Mouse (Mus musculus) intestine, embryonic 16.5 days (tissue): Measurements from ENCODE around the gene Per1. TPM values are rescaled to one million over a fixed set of nuclear protein-coding genes. Genes with fewer than 3 reads are reported as not detected.
A peak's percentile ranks its signal among the peaks of the same experiment; 100 is the strongest.

Experiments
- ATAC-seq: fragments of 200-750 bp; cut with Nextera tagmentation; 2 replicates; pipeline ENCODE4 v1.8.0; 2017; ENCODE audit warnings: moderate TSS enrichment, moderate library complexity
- H3K27ac ChIP-seq: fragments of 300-500 bp; sonication (generic); 2 replicates; pipeline ENCODE4 v1.5.1; 2014; ENCODE audit warnings: mild to moderate bottlenecking, low read length
- H3K27me3 ChIP-seq: fragments of 300-500 bp; sonication (generic); replicated peaks from 2 replicates; pipeline ENCODE4 v1.6.1; 2014; ENCODE audit warnings: low read length, control low read depth, mixed read lengths; ENCODE audit not compliant: control insufficient read depth, insufficient read depth
- H3K36me3 ChIP-seq: fragments of 300-500 bp; sonication (generic); 2 replicates; pipeline ENCODE4 v1.6.1; 2014; ENCODE audit warnings: low read length, control low read depth; ENCODE audit not compliant: control insufficient read depth, insufficient read depth
- H3K4me1 ChIP-seq: fragments of 300-500 bp; sonication (generic); 2 replicates; pipeline ENCODE4 v1.6.1; 2014; ENCODE audit warnings: low read length, control low read depth, mixed read lengths; ENCODE audit not compliant: control insufficient read depth, insufficient read depth
- H3K4me2 ChIP-seq: fragments of 300-500 bp; sonication (generic); 2 replicates; pipeline ENCODE4 v1.6.1; 2014; ENCODE audit warnings: low read depth, low read length, control low read depth
- H3K4me3 ChIP-seq: fragments of 300-500 bp; sonication (generic); 2 replicates; pipeline ENCODE4 v1.5.1; 2014; ENCODE audit warnings: mild to moderate bottlenecking, low read length
- H3K9ac ChIP-seq: fragments of 300-500 bp; sonication (generic); 2 replicates; pipeline ENCODE4 v1.6.1; 2014; ENCODE audit warnings: low read depth, low read length
- H3K9me3 ChIP-seq: fragments of 300-500 bp; sonication (generic); 2 replicates; pipeline ENCODE4 v1.6.1; 2016; ENCODE audit warnings: low read length, control low read depth; ENCODE audit not compliant: control insufficient read depth
- WGBS: fragments of 180-500 bp; shearing (Covaris S2); extraction: QIAGEN DNeasy Blood & Tissue Kit; methylation state at CpG from one replicate; pipeline ENCODE4 v1.1.7; 2014; 5-methylcytosine and 5-hydroxymethylcytosine counted together
- polyA plus RNA-seq: library from polyadenylated mRNA; unstranded; fragments of >200 nt; fragmentation: Nextera tagmentation; extraction: Ambion mirVana; gene quantifications from 2 replicates; pipeline ENCODE4 v1.2.1, GENCODE M21; 2015

Per1 gene
- polyA plus RNA-seq, 1 experiment from 2014 or later, result 13.6 TPM

GRCm38 (mm10) chr11:69095511-69096231, 654 bp downstream of the Per1 start:
- 3% methylated on average over 27 of the region's 27 CpGs for WGBS

GRCm38 (mm10) chr11:69096360-69096986, 1.5 kb downstream of the Per1 start:
- H3K27me3 ChIP-seq, result no peaks in the 10 kb centered on the region
- peaks cover 2% of the 10 kb centered on the region for H3K36me3 ChIP-seq
- peak overlapping the region; percentile 84 for H3K4me3 ChIP-seq
- peak overlapping the region; percentile 89 for H3K9ac ChIP-seq
- H3K4me1 ChIP-seq, result peaks cover 41% of the 10 kb centered on the region
- peak overlapping the region; percentile 90 for H3K4me2 ChIP-seq
- ATAC-seq, result peak; percentile 14
- peak overlapping the region; percentile 99 for H3K27ac ChIP-seq
- no peaks in the 10 kb centered on the region for H3K9me3 ChIP-seq
- WGBS, result 10% methylated on average over 9 of the region's 9 CpGs

More at GRCm38 (mm10) chr11:69095511-69096231, 654 bp downstream of the Per1 start:
- peak overlapping the region; percentile 99 for H3K27ac ChIP-seq
- H3K9me3 ChIP-seq, result no peaks in the 10 kb centered on the region
- H3K4me3 ChIP-seq, result peak overlapping the region; percentile 84
- H3K4me1 ChIP-seq, result peaks cover 47% of the 10 kb centered on the region
- peak overlapping the region; percentile 89 for H3K9ac ChIP-seq
- peaks cover 2% of the 10 kb centered on the region; the same call in 1 of the 2 replicates for H3K36me3 ChIP-seq
- ATAC-seq, result no peak
- peak overlapping the region; percentile 90 for H3K4me2 ChIP-seq
- H3K27me3 ChIP-seq, result no peaks in the 10 kb centered on the region

- H3K27ac ChIP-seq, result peak overlapping the region; percentile 99
- H3K27me3 ChIP-seq, result no peaks in the 10 kb centered on the region
- H3K4me2 ChIP-seq, result peak overlapping the region; percentile 90
- peaks cover 9% of the 10 kb centered on the region for H3K36me3 ChIP-seq
- WGBS, result 3% methylated on average over 29 of the region's 29 CpGs
- peak overlapping the region; percentile 84 for H3K4me3 ChIP-seq
- H3K9ac ChIP-seq, result peak overlapping the region; percentile 89
- peaks cover 36% of the 10 kb centered on the region for H3K4me1 ChIP-seq
- peak; percentile 63 for ATAC-seq
- no peaks in the 10 kb centered on the region for H3K9me3 ChIP-seq
Measured at GRCm38 (mm10) chr11:69096987-69097900, 2.2 kb downstream of the Per1 start.

GRCm38 (mm10) chr11:69098039-69098761, 3.2 kb downstream of the Per1 start:
- Histone ChIP-seq H3K36me3 (peaks cover 15% of the 10 kb centered on the region), H3K9me3 (no peaks in the 10 kb centered on the region), H3K4me2 (peak overlapping the region; percentile 90), H3K27me3 (no peaks in the 10 kb centered on the region), H3K27ac (peak overlapping the region; percentile 99), H3K4me3 (peak overlapping the region; percentile 84), H3K9ac (peak overlapping the region; percentile 89), H3K4me1 (peaks cover 33% of the 10 kb centered on the region)
- 22% methylated on average over 8 of the region's 8 CpGs for WGBS
- ATAC-seq, result no peak

- Histone ChIP-seq H3K4me2 (peak overlapping the region; percentile 90), H3K9ac (peak overlapping the region; percentile 89), H3K4me1 (peaks cover 33% of the 10 kb centered on the region), H3K36me3 (peaks cover 20% of the 10 kb centered on the region), H3K27me3 (no peaks in the 10 kb centered on the region), H3K27ac (peak overlapping the region; percentile 99), H3K4me3 (peak overlapping the region; percentile 61), H3K9me3 (no peaks in the 10 kb centered on the region)
- WGBS, result under 1% methylated on average over 19 of the region's 19 CpGs
- ATAC-seq, result peak; percentile 24
Measured at GRCm38 (mm10) chr11:69098762-69099091, 3.7 kb downstream of the Per1 start.

GRCm38 (mm10) chr11:69099177-69099914, 4.3 kb downstream of the Per1 start:
- no peak for ATAC-seq
- peak overlapping the region; percentile 99 for H3K27ac ChIP-seq
- WGBS, result under 1% methylated on average over 22 of the region's 22 CpGs
- no peaks in the 10 kb centered on the region for H3K27me3 ChIP-seq
- peak overlapping the region; percentile 90 for H3K4me2 ChIP-seq
- peak overlapping the region; percentile 61 for H3K4me3 ChIP-seq
- H3K36me3 ChIP-seq, result peaks cover 25% of the 10 kb centered on the region
- H3K9me3 ChIP-seq, result no peaks in the 10 kb centered on the region
- H3K4me1 ChIP-seq, result peaks cover 33% of the 10 kb centered on the region
- peak overlapping the region; percentile 89 for H3K9ac ChIP-seq

- H3K9ac ChIP-seq, result peak overlapping the region; percentile 89
- H3K4me3 ChIP-seq, result peak overlapping the region; percentile 61
- H3K27me3 ChIP-seq, result no peaks in the 10 kb centered on the region
- H3K4me2 ChIP-seq, result peak overlapping the region; percentile 90
- H3K36me3 ChIP-seq, result peaks cover 30% of the 10 kb centered on the region
- ATAC-seq, result peak; percentile 7
- H3K4me1 ChIP-seq, result peaks cover 33% of the 10 kb centered on the region
- peak overlapping the region; percentile 99 for H3K27ac ChIP-seq
- under 1% methylated on average over 23 of the region's 23 CpGs for WGBS
- H3K9me3 ChIP-seq, result no peaks in the 10 kb centered on the region
Measured at GRCm38 (mm10) chr11:69099915-69100345, 4.9 kb downstream of the Per1 start.

GRCm38 (mm10) chr11:69100639-69101360, 5.8 kb downstream of the Per1 start:
- ATAC-seq, result no peak
- Histone ChIP-seq H3K4me1 (peaks cover 33% of the 10 kb centered on the region), H3K9me3 (no peaks in the 10 kb centered on the region), H3K9ac (peak overlapping the region; percentile 89), H3K36me3 (peaks cover 39% of the 10 kb centered on the region), H3K4me3 (peak overlapping the region; percentile 61; the same call in 1 of the 2 replicates), H3K27me3 (no peaks in the 10 kb centered on the region), H3K27ac (0 out of 2 replicates have a peak overlapping the region, but pooled peaks have one; percentile 99), H3K4me2 (peak overlapping the region; percentile 90)
- 92% methylated on average over 20 of the region's 20 CpGs for WGBS
